Mouse (Mus musculus): ENCODE data around the gene Rbm34.
A peak's percentile ranks its signal among the peaks of the same experiment; 100 is the strongest.
"Not testable (repeated sequence)": the region's sequence is repeated elsewhere in the genome, so short reads cannot be mapped to it uniquely, and the experiment has no call there.

The Rbm34 gene

DNA sequence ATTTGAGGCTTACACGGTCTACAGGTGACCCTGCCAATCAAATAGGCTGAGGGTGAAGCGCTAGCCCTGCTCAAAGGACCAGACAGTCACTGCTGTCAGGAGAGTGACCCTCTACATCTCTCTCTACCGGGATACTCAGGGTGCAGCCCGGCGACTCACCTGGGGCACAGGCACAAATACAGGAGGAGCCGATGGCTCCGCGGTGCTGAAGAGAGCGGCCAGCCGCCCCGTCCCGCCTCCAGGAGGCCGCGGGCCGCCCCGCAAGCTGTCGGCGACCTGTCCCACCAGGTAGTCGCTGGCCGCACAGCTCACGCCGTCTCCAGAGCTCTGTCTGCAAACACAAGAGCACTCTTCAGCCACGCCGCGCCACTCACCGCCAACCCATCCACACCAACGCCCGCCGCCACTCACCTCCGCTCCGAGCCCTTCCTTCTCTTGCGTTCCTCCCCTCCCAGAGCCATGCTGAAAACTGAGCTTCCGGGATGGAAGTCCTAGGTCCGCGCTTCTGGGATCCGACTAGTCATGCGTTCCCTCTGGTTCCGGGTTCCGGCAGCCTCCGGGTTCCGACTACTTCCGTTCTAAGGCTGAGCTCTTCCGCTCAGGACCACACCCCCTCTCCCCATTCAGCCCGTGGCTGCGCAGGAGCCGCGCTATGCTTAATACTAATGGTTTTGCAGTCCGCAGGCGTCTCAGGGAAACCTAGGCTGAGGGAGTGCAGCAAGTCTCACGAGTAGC is at the start of gene Rbm34:
Rbm34 (minus strand) TSS at position 493 of the 735 bp plus-strand sequence.
- DNase-seq (ENCODE audit: low spot score), result peak; percentile 88

DNA sequence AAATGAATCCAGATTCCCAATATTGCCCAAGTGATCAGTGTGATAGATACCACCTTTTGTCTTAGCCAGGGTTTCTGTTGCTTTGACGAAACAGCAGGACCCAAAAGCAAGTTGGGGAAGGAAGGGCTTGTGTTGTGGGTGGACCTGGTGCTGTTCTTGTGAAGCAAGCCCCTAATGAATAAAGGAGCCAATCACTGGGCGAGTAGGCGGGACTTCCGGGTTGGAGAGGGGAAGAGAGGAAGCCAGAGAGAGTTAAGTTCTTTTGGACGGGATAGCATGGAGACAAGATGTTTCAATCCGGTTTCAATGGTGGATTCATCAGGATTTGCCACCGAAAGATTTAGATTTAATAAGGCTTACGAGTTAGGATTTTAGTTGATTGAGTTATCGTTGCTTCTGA is 40.8 kb upstream of the Rbm34 start:
- no peak for DNase-seq (ENCODE audit: low spot score)

DNA sequence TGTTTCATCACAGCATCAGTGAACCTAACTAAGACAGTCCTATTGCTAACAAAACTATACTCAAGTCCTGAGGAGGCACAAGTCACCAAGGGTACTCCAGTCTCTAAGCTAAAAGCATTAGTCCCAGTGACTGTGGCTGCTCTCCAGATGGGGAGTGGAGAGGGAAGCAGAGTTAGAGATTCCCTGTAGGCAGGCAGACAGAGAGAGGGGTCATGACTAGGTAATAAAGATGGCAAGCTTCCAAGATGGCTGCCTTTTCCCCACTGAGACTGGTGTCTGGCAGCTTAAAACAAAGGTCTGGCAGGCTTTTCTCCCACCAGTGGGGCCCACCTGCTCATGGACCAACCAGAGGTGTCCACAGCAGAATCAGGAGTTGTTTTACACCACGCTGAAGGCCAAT is 23.6 kb upstream of the Rbm34 start:
- no peak for DNase-seq (ENCODE audit: low spot score)

DNA sequence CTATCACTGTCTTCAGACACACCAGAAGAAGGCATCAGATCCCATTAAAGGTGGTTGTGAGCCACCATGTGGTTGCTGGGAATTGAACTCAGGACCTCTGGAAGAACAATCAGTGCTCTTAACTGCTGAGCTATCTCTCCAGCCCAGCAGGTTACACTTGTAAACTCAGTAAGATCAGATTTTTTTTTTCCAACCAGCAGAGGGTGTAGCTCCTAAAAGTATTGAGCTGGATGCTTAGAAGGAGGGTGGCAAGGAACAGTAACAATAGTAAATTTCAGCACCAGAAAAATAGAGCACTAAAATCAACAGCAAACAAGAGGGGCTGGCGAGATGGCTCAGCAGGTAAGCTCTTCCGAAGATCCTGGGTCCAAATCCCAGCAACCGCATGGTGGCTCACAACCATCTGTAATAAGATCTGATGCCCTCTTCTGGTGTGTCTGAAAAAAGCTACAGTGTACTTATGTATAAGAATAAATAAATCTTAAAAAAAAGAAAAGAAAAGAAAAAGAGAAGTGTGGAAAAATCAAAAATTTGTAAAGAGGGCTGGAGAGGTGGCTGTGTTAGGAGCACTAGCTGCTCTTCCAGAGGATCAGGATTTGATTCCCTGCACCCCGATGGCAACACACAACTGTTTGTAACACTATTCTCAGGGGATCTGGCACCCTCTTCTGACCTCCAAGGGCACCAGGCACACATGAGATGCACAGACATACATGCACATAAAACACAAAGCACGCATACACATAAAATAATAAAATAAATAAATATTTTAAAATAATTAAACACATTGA is 18.7 kb upstream of the Rbm34 start:
- DNase-seq (ENCODE audit: low spot score), result no peak

DNA sequence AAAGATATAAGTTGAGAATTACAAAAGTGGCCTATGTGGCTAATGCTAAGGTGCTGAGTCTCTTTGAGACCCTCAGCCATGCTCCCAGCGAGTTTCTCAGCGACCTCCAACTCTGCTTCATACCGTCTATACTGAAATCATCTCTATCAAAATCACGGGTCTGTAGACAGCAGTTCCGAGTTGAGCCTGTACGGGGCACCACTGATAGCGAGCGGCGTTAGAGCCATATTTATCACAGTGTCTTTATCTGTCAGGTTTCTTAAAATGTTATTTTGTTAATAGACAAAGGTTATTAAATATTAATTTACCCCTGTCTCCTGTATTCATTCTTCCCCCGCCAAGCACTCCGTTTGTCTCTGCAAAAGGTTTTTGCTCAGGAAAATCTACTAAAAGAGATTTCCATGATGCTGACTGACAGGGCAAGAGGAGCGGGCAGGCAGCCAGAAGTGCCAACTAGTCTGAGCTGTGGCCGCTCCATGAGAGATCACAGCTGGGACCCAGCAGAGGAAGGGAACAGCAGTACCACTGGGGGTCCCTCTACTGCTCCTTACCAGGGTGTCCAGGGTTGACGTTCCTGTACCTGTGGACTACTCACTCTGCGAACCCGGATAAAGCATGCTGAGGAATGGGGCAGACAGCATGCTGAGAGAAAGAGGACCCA is 17.6 kb upstream of the Rbm34 start:
- DNase-seq (ENCODE audit: low spot score), result no peak

DNA sequence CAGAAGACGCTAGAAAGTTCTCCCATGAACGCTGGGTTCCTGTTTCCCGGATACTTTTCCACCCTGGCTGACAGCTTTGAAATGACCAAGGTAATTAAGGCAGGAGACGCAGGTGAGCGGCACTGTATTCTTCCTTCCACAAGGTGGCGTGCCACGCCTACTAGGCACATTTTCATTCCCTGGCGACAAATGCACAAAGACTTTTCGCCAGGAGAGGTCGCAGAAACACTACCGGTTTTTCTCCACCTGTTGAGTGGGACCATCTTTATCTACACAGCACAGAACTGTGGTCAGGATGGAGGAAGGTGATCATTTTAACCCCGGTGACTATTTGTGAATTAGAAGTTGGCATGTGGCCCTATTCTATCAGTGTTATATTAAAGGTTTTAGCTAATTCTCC is 15.6 kb upstream of the Rbm34 start:
- DNase-seq (ENCODE audit: low spot score), result peak; percentile 75

DNA sequence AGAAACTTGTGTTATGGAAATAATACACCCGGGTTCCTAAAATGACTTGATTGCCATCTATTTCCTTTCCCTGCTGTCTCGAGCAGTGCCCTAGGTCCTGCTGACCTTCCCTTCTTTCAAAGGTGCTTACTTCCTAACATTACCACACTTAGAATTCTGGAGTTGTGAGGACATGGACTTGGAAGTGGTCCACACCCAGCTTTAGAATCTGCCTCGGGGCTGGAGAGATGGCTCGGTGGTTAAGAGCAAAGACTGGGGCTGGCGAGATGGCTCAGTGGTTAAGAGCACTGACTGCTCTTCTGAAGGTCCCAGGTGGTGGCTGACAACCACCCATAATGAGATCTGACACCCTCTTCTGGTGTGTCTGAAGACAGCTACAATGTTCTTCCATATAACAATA is 9.2 kb upstream of the Rbm34 start:
- peak; percentile 13 for DNase-seq (ENCODE audit: low spot score)

DNA sequence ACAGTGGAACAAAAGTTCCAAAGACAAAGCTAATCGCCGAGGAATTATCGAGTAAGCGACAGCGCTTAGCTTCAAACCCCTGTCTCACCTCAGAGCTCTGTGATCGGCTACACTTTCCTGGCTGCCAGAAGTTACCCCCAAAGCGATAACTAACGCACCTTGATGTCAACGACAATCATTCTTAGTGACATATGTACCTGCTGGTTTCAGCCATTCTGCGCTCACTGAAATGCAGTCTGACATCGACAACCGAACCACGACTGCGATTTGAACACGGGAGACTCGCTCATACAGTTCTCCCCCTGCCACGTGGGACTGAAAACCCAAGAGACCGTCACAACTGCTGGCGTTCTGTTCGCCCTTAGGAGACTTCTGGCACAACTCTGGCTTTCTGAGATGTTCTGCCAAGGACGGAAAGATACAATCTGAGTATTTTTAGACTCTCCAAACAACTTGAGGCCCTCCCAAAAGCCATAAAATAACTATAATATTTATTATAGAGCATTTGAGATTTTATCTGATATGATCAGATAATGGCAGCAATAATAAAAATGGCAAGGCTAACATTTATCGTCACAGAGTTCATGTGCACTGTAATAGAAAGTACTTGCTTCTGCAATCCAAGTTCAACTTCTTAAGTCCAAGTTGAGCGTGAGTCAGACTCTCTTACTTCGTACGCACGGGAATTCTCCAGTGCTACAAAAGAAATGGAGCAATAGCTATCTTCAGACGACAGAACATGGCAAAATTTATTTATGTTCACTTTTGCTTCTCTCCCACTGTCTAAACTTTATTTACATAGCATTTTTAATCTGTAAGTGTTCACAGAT is 8.4 kb upstream of the Rbm34 start:
- DNase-seq (ENCODE audit: low spot score), result peak; percentile 70

DNA sequence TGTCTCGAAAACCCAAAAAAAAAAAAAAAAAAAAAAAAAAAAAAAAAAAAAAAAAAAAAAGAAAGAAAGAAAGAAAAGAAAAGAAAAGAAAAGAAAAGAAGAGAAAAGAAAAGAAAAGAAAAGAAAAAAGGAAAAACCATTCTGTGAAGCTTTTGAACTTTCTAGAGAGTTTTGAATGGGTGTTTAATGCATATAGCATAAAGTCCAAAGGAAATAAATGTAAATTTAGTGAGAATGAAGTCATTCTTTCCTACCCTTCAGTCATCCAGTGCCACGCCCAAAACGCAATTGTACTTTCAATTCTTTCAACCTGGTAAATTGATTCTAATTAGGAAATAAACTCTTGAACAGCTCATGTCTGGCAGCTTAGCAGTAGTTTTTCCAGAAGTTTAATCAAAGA is 7.7 kb upstream of the Rbm34 start:
- not testable (repeated sequence) for DNase-seq (ENCODE audit: low spot score)

DNA sequence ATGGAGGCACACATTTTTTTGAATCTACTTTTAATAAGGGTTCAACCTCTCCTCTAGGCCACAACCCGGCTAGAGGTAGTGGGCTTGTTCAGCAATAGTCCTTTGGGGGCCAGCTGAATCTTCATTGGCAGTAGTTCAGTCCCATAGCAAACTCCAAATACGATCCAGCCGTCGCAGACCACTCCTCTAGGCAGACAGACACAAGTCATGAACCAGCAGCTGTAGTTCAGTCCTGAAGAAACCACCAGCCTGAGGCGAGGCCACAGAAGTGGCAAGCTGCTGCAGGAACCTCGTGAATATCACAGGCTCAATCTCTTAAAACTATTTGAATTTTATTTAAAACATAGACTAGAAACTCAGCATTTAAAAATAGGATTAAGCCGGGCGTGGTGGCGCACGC is 7.2 kb upstream of the Rbm34 start:
- DNase-seq (ENCODE audit: low spot score), result no peak

DNA sequence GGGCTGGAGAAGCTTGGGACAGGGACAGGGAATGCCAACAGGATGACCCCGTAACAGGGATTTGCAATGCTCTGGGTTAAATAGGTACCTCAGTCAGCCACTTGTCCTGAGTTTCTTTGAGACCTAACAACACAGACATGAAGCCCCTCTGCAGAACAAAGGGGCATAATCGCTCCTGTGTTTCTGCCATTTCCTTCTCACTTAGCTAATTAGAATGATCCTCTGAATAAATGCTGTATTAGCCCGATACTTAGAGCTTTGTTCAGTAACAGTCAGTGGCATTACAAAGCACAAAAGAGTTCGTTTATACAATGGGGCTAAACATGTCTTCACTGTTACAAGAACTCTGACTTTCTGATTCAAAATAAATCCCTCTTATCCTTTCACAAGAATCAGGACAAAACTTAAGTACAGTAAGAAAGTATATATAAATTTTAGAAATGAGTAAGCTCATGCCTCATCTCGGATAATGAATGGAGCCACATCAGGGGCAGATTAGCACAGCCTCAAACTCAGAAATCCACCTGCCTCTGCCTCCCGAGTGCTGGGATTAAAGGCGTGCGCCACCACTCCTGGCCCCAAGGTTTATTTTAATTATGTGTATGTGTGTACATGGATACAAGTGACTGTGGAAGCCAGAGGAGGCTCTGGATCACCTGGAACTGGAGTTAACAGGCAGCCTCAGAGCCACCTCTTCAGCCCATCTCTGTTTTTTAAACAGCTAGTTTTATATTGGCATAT is 5.9 kb upstream of the Rbm34 start:
- no peak for DNase-seq (ENCODE audit: low spot score)

DNA sequence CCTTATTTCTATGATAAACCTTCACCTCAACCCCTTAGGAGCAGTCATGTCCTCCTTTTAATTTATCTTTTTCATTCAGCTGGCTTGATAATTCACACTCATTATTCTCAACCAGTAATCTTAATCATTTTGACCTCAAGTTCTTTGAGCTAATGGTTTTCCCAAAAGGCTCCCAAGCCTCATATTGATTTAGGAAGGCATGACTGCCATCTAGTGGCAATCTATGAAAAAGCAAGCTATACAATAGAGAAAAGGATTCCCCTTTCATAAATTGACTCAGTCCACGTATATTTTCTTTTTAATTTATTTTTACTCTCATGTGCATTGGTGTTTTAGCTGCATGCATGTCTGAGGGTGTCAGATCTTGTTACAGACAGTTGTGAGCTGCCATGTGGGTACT is 4.8 kb upstream of the Rbm34 start:
- peak; percentile 71 for DNase-seq (ENCODE audit: low spot score)

DNA sequence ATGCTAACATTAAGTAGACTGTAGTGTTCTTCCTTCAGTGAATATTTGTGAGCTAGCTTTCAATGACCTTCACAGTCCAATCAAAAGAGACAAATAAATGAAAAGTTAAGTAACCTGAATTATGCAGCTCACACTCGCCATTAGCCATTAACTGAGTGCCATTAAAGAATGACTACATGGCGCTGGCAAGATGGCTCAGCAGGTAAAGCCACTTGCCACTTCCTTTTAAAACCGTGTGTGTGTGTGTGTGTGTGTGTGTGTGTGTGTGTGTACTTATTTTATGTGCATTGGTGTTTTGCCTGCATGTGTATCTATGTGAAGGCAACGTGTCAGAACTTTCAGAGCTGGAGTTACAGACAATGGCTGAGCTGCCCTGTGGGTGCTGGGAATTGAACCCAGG is 3.6 kb upstream of the Rbm34 start:
- no peak for DNase-seq (ENCODE audit: low spot score)

DNA sequence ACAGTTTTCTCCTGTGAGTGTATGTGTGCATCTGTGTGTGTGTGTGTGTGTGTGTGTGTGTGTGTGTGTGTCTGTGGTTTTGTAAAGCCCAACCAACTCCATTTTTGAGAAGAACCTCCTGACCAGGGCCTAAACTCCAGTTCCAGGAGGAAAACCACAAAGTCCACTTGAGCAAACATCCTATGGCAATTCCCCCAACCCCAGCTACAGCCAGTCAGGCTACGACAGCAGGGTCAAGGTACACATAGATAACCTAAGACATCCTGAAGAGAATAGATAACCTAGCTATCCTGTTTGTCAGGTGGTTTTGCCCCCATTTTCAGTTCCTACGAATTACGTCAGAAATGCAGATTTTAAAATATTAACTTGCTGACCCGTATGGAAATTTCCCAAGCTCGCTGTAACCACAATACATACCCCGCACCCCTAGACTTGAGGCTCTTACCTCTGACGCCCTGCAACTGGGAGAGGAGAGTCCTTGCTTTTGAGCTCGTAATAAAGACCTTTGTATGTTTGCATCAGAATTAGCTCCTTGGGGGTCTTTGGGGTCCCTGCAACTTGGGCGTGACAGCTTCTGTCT is 2.9 kb upstream of the Rbm34 start:
- DNase-seq (ENCODE audit: low spot score), result no peak

DNA sequence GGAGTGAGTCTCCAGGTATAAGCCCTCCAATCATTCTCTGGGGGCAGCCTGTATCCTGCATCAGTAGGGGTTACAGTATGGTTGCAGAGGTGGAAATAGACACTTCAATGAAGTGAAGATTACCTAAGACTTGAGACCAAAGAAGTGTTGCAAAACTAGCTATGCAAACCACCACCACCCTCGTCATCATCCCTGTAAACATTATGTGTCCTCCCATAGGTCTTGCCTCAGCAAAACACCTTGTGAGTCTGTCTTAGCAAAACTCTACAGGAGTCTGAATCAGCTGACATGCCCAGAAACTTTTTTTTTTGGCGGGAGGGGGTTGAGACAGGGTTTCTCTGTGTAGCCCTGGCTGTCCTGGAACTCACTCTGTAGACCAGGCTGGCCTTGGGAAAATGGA is 1.8 kb upstream of the Rbm34 start:
- no peak for DNase-seq (ENCODE audit: low spot score)

DNA sequence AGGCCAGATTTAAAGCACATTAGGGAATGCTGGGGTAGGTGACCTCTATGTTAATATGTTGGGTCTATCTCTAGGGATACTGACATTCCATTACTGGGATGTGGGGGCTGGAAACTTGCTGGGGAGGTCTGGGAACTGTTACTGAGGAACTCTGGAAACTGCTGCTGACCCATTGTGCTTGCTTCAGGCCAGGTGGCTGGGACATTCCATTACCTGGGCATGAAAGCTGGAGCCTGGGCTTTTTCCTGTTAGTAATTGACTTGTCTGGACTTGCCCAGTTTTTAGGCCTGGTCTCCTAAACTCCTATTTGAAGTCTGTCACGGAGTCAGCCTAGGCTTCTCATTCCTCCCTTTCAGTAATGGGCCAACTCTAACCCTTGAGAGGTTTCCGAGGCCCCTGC is 1.2 kb upstream of the Rbm34 start:
- DNase-seq (ENCODE audit: low spot score), result no peak

DNA sequence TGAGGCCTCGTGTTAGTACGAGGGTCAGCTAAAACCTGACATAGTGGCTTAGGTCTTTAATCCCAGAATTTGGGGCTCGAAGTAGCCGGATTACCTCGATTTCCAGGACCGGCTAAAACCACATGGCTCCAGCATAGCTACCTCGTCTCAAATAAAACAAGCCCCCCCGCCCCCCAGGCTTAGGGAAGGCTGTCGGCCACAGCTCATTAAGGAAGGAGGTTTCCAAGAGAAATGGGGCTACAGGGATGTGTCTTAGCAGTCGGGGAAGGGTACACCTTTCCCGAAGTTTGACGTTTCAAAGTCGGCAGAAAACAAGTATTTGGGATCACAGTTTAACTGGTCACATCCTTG is 418 bp upstream of the Rbm34 start:
- DNase-seq (ENCODE audit: low spot score), result no peak

DNA sequence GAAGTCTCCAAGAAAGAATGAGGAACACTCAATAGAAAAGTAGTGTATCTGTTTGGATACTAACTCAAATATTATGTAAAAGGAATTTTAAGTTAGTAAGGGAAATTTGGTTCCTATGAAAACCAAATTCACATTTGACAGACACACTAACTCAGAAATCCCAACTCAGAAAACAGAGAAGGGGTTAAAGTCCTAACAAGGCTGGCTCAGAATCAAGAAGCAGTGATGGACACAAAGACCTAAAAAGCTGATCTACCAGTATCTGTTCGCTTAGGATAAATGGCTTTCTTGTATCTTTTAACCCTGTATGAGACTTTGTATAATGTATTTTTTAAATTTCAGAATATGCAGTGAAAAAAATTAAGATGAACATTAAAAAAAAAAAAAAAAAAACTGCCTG is 1.3 kb downstream of the Rbm34 start:
- DNase-seq (ENCODE audit: low spot score), result no peak

DNA sequence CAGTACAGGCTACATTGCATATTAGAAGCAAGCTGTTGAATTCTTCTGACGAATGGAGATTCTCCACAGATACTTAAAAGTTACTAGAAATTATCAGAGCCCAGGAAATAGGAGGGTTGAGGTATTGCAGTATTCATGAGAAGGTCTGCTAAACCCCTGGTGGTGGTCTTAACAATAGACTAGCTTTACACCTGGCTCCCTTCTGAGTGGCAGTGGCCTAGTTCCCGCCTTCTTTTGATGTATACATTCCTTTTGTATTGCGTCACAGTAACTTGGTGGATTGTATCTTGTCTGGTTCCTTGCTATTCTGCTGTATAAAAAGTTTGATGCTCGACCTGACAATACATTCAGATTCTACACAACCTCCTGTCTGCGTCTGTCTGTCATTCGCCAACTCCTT is 2.8 kb downstream of the Rbm34 start:
- DNase-seq (ENCODE audit: low spot score), result no peak

DNA sequence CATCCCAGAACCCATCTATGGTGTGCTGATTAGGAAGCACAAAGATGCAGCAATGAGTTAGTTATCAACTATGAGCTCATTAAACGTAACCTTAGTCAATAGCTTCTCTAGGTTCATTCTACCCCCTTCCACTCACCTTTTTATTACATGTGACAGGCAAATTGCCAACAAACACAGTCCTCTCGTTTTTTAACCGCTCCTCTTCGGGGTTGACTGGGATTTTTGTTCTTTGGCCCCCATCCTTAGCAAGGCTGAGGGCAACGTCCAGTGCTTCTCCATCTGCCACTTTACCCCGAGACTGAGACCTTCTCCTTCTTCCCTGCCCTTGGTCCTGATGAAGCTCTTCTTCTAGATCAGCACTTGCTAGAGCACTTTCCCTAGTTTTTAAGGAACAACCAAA is 5.6 kb downstream of the Rbm34 start:
- DNase-seq (ENCODE audit: low spot score), result no peak

DNA sequence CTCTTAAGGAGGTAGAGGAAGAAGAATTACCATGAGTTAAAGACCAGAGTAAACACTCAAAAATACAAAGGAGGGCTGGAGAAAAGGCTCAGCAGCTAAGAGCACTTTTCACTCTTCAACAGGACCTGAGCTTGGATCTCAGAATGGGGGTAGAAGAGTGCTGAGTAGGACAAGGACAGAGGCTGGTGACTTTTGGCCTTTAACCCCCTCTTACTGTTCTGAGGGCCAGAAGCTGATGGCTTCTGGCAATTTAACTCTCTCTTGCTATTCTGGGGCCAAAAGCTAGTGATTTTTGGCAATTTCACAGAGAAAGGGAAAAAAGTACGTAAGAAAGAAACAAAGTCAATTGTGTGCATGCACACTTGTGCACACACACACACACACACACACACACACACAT is 8.0 kb downstream of the Rbm34 start:
- DNase-seq (ENCODE audit: low spot score), result no peak

All from adipocyte (in vitro differentiated cells).